Mouse (Mus musculus) urinary bladder, postnatal 4 days (tissue): ENCODE results near the gene Clic4.

ENCODE experiments used
- DNase-seq, 2 experiments: peaks; one replicate each; pipeline ENCODE4 v3.0.0; 2021 to 2022; ENCODE audit warnings: low spot score in 2 of 2

Clic4 gene

DNA sequence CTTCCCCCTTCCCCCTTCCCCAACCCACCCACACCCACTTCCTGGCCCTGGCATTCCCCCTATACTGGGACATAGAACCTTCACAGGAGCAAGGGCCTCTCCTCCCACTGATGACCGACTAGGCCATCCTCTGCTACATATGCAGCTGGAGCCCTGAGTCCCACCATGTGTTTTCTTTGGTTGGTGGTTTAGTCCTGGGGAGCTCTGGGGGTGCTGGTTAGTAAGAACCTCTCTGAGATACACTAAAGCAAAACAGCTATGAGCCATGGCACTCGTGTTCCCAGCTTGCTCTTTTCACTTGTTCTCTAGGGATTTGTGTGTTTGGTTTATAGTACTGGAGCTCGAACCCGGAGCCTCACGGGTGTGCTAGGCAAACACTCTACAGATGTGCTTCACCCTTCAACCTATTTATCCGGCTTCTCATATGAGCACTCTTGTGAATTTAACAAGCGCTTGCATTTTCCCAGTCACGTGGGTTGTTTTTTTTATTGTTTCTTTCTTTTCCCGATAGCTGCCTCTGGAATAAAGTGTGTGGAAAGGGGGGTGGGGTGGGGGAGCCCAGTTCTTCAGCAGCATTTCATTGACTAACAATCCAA is 14.6 kb downstream of the Clic4 start:
- DNase-seq = no peak

DNA sequence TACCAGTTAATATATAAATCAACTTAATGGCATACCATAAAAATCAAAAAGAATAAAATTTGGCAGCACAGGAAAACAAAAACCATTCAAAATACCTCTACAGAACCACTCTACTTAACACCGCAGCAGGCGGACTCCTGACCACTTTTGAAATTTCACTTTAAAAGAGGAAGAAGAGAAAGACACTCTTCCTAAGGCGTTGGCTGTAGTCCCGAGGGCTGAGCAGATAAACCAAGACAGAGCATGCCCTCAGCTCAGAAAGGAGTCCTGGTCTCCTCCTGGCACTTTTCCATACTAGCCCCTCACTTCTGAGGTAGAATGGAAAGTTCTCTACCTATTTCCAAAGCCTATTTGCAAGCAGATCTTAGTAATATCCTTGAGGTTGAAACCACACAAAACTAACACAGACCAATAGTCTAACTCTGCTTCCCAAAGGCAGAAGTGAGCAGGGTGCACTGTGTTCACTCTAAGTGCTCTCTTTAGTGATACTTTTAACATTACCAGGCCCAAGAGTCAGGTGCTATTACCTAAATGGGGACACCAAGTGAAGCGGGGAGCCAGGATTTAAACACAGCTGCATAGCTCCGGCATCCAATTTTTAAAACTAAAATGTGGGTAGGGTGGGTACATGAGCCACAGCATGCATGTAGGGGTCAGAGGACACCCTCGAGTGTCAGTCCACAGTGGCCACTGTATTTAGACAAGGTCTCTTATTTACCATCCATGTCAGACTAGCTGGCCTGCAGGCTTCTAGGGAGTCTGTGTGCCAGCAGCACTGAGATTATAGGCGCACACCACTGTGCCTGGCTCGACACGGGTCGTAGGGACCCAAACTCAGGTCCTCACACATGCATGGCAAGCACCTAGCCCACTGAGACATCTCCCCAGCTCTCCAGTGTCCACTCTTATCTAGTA is 15.8 kb downstream of the Clic4 start:
- DNase-seq = no peak

DNA sequence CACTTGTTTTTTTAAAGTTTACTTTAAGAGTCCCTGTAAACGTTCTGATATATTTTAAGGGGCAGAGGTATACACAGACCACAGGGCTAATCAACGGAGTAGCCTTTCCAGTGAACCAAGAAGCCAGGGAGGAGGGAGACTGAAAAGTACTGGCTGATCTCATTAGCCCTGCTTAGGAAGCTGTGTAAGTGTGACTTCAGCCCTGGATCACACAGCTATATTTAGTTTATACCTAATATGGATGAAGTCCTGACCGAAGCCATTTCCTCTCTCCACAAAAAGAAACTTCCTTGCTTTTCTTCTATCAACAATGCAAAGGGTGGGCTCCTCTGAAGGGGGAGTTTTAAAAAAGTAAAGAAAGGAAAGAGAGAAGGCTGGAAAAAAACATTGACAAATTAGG is 17.8 kb downstream of the Clic4 start:
- DNase-seq = no peak

DNA sequence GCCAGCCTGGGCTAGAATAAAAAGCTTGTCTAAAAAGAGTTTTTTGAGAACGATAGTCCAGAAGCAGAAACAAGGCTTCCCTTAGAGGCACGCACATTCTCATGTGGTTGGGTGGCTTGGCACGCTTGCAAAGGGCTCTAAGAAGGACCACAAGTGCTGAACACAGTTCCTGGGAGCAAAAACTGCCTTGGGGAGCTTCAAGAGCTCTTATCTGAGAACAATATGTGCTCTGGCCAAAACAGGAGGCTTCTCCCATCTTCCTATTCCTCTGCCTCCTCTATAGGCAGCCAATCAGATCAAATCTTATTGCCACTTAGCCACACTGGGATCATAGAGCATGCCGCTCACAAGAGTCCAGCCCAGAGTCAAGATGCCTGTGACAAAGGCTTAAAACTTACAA is 18.3 kb downstream of the Clic4 start:
- peak in 1 of 2 experiments; percentile 41 for DNase-seq

DNA sequence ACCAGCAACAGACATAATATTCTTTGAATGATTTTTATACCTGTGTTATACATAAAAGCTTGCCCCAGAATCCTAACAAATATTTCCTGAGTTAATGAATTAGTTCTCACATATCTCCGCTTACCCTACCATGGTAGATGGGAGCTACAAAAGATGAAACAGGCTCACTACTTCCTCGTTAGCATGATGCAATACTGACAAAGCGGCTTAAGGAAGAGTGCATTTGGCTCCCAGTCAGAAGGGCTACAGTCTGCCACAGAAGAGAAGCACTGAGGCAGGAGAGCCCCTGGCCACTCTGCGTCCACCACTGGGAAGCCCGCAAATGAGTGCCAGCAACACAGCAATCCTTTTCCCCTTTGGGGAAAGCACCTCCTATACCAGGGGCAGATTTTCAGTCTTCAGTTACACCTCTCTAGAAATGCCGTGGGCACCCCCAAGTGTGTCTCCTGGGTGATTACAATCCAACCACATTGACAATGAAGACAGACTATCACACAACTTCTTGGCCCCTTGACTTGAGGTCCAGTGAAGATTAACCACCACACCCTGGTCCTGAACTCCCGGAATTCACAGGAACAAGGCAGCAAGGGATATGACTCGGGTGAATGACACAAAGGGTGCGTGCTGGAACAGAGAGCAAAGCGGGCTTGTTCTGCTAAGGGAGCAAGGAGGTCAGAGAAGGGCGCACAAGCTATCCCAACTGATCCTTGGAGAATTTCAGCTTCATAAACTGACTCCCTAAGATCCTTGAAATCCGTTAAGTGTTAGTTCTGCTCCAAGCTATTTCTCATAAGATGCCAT is 19.2 kb downstream of the Clic4 start:
- DNase-seq = no peak

DNA sequence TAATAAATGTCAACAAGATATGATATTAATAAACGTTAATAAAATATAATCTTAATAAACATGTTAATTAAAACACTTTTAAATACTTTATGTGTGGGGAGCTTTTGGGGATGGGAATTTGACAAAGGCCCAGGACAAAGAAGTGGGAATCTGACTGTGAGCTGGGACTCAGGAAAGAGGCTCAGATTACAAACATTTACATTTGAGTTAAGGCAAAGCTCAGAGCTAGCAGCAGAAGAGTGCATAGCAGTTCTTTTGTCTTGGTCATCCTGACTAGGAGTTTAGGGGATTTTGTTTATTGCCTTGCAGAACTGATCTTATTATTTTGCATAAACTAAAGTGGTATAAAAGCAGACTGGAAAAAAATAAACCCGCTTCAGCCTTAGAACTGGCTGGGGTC is 20.8 kb downstream of the Clic4 start:
- no peak for DNase-seq

DNA sequence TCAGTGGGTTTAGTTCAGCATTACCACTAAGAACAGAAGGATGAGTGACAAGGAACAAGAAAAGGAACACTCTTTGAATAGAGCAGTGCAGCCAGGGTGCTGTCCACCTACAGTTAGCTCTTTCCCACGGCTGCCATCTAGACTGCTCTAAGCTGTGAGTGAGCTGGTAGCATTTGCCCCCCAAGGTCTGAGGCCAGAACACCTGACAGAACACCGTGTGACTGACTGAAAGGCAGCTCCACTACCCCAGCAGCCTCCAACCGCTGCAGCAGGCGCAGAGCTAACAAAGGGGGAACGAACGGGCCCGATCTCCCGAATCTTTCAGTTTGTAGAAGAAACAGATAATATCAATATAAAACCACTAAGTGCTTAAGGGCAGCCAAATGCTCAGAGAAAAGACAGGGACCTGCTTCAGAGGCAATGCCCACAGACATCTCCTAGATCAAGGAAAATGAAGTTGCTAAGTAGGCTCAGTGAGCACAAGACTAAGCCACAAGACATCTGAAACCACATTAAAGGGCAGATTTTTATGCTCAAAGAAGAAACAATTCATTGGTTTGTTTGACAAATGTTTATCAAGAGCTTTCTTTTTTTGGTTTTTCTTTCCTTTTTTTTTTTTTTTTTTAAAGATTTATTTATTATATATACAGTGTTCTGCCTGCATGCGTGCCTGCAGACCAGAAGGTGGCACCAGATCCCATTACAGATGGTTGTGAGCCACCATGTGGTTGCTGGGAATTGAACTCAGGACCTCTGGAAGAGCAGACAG is 24.2 kb downstream of the Clic4 start:
- DNase-seq = no peak

DNA sequence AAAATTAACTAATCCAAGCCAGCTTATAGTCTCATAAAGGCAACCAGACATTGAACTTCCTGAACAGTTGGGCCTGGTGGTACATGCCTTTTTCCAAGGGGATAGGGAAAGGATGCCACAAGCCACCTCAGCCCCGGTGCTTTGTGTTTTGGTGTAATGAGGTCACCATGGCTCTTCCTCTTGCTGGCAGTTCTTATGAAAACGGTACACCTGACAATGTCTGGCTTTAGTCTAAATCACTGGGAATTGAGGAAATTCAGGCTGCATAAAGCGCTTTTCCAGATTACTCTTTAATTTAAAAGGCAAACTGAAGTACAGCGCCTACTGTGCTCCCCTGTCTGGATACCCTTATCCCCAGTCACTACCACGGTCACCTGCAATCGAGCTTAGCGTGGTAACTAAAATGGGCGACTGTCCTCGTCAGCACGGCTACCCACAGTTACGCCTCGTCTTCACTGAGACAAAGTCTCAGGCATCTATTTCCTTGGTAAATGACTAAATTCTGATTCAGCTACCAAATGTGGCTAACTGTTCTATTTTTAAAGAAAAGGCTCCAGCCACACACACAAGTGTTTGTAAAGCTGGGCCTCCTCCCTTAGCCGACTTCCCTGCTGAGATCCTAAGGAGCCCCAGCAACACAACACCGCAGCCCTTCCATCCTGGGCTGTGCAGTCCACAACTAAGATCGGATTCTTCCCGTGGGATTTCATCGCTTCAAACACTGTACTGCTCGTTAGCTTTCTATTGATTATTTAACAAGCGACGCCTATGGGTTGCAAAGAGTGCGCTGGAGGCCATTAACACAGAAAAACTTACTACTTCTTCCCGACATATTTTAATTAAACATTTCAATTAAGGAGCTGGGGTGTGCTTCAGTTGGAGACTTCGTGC is 25.5 kb downstream of the Clic4 start:
- no peak for DNase-seq

DNA sequence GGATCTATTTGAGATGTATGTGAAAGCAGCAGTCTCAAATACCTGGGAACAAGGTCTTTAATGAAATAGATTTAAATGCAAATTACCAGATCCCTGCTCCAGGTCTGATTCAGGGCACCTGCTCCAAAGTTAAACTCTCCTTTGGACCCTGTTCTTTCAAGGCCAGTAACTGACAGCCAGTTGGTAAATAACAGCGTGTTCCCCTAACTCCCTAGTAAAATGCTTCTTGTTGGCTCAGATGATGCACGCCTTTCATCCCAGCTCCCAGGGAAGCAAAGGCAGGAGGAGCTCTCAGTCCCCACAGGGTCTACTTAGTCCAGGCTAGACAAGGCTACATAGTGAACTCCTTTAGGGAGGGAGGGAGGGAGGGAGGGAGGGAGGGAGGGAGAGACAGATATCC is 26.2 kb downstream of the Clic4 start:
- no peak for DNase-seq

DNA sequence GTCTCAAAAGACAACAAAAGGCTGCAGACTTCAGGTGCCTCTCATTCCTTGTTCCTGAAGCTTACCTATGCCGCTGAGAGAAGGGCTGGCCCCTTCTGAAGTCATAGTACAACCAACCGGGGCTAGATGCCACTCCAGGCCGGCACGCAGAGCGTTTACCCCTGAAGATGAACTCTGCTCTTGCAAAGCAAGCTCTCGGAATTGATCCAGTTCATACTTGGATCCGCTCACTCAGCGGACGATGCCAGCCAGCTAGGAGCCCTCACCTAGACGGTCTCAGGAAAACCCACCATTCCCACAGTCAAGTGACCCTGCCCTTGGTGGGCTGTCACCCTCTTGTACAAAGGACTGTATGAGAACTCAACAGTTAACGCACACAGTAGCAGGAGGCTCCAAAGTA is 26.8 kb downstream of the Clic4 start:
- DNase-seq = no peak

DNA sequence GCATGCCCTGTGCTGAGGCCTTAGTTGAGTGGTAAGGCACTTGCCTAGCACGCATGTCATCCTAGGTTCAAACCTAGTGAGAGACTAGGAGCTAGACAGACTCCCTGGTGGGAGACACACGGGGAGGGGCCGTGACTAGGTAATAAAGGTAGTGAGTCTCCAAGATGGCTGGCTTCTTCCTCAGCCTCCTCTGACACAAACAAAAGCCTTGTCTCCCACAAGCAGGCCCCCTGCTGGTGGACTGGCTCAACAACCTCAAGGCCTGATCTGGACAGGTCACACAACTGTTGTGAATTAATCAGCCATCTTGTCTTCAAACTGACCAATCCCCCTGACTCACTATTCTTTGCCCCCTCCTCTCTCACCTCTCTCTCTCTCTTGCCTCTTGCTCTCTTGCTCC is 28.3 kb downstream of the Clic4 start:
- no peak for DNase-seq

DNA sequence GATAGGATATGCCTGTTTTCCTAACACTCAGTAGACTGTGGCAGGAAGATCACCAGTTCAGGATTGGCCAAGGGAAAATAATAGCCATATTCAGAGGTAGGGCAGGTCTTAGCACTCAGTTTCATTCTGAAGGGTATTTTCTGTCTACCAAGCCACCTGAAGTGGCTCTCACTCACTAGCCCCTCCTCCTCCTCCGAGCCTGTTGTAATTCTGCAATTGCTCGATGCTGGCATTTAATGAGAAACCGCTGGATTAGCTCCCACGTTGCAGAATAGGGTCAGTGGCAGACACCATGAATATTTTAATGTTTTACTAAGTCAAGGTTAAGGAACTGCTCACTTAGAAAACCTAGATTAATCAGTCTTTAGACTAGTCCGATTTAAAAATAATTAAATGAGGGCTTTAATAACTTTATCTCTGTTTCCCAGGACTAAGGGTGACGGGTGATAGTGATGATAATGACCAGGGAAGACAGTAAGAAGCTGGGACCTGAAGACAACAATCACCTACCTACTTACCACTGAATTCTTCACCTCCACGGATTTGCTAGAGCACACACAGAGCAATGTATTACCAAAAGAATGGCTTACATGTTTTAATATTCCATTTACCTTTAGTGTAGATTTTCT is 29.6 kb downstream of the Clic4 start:
- DNase-seq = no peak

DNA sequence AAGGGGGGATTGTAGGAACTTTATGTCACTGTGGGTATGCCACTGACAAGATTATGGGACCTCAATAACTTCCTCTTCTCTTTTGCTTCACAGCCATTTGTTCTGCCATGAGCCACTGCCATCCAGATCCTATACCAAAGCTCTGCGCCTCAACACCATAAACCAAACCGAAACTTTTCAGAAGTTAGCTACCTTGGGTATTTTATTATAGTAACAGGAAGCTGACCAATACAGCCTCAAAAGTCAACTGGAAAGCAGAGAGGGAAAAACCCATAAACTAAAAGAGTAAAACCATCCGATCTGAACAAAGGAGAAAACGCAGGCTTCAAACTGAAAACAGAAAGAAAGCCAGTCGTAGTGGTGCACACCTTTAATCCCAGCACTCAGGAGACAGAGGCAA is 30.2 kb downstream of the Clic4 start:
- DNase-seq = no peak

DNA sequence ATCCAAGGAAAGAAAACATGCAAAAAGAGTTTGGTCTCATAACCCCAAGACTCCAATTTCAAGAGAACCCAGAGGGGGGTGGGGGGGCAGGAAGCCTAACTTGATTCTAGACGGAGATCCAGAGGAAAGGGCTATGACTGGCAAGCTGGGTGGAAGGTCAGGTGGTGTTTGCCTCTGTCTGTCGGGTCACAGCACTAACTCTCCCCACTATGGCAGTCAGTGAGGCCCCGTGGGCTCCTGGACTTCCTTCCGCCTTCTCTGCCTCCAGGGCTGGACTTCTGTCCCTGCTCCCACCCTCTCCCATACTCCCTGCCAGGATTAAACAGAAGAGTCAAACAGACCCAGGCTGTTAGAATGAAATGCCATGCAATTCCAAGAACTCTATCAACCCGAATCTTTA is 30.9 kb downstream of the Clic4 start:
- no peak for DNase-seq

DNA sequence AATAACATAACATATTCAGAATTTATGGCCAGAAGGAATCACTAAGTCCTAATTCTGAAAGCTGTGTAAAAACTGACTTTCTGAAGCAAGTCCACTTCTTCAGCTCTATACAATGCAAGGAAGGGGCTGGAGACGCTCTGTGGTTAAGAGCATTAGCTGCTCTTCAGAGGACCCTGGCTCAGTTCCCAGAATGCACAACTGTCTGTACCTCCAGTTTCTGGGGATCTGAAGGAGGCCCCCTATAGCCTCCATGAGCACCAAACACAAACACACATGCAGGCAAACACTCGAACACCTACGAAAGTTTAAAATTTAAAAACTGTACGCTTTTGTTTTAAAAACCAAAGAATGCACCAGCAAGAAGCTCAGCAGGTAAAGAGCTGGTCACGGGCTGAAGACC is 31.5 kb downstream of the Clic4 start:
- DNase-seq = no peak

DNA sequence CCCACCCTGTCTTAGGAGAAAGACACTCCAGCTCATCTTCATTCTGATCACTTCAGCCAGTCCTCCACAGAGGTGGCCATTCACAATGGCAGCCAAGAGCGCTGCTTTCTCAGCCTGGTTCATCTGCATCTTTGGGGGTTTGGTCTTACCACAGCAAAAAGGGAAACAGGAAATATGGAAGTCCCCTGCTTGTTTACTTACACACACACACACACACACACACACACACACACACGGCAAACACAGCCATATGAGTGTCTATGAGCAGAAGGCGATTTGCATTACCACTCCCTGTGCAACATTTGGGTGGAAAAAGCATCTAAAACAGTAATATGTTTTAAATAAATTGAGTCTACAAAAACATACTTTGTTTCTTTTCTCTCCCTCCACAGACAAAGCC is 32.3 kb downstream of the Clic4 start:
- DNase-seq = no peak

DNA sequence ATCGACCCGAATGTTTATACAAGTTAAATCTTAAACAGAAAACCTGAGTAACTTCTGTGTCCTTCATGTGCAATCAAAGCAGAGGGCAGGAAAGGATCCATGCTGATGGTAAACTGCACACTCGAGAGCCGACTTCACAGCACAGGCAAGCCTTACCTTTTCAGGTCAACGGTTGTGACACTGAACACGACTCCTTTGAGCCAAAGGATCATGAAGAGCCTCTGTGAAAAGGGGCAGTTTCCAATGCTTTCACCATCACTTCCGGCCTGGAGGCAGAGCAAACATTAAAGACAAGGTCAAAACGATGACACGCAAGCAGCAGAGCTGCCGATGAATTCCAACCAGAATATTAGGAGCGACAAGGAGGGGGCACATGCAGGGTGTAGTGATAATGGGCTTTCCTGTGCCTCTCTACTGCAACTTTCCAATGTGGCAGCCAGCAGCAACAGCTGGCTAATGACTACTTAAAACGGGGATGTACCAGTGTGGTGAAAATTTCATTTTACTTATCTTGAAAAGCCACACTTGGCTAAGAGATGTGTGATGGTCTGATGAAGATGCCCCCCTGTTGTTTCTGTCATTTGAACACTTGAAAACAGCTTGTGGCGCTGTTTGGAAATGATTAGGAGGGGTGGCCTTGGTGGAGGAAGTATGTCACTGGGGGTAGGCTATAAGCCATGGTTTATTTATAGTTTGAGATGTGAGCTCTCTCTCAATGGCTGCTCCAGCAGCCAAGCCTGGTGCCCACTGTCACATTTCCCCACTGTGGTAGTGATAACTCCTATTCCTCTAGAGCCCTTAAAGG is 33.7 kb downstream of the Clic4 start:
- DNase-seq = no peak

DNA sequence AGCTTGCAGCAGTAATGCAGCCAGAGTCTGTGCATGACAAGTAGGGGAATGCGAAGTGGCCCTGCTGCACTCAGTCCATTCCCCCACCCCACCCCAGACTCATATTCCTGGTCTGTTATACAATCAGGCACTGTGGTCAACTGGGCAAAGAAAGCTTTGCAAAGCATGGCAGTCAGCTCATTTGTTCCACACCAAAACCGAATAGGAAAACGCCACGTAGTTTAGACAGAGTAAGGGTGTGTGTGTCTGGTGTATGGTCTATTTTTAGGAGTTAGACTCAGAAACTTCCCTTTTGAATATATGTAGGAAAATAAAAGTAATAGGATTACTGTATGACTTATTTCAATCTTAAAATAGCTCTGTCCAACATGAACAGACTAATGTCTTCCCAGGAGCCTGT is 36.0 kb downstream of the Clic4 start:
- DNase-seq = no peak

DNA sequence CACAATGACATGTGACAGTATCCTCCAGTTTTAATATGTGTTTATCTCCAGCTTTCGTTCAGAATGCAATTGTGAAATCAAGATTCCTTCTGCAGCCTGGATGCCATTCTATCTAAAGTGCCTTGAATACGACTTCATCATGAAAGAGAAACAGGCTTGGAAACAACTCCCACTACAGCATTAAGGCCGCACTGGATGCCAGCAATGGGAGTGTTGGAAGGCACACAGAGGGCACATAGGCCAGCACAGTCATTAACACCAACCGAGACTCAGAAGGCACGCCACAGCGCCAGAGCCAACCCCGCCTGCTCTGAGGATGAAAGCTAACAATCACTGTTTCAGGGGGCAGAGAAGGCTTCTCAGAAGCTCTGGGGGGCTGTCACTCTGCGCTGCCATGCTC is 37.1 kb downstream of the Clic4 start:
- no peak for DNase-seq

DNA sequence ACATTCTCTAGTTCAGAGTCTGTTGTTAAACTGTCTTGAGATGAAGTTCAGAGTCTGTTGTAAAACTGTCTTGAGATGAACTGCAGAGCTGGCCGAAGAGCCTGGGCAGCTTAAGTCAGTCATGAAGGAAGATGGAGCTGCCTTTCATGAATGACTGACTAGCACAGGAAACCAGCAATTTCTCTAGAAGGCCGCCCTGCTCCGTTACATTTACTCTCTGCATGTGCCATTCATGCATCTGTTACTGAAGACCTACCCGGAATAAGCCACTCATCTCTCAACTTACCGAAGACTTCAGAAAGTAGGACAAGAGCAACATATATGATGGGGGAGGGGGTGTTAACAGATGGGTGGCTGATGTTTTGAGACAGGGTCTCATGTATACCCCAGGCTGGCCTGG is 40.1 kb downstream of the Clic4 start:
- no peak for DNase-seq
